Mouse (Mus musculus) neutrophil, adult 5-6 weeks (primary cell): ENCODE results near the gene Kcnd3. TPM values are rescaled to one million over a fixed set of nuclear protein-coding genes. Genes with fewer than 3 reads are reported as not detected.

ENCODE experiments used
- ATAC-seq: fragments of 151-379, 151-347 bp; 2 replicates; pipeline ENCODE4 v1.8.0; 2017; ENCODE audit warnings: mild to moderate bottlenecking, moderate TSS enrichment; ENCODE audit not compliant: insufficient number of reproducible peaks, poor library complexity, low FRiP score, severe bottlenecking; ENCODE audit errors: extremely low read depth
- total RNA-seq: library from RNA; stranded (forward); fragments of 200-1000 nt; gene quantifications from 2 replicates; pipeline ENCODE4 v1.2.3, GENCODE M21; 2017

Gene Kcnd3
- not detected in 2 replicates for total RNA-seq

- no peak for ATAC-seq
Observed at GRCm38 (mm10) chr3:105451627-105452555, at the start of gene Kcnd3. TSS of gene Kcnd3 (plus strand) at chr3:105452330.

- ATAC-seq, result no peak
Observed at GRCm38 (mm10) chr3:105402676-105403075, 49.5 kb upstream of the Kcnd3 start.

GRCm38 (mm10) chr3:105403410-105404076 is 48.6 kb upstream of the Kcnd3 start:
- ATAC-seq, result no peak

GRCm38 (mm10) chr3:105404077-105404446 is 48.1 kb upstream of the Kcnd3 start:
- no peak for ATAC-seq

- ATAC-seq, result no peak
Observed at GRCm38 (mm10) chr3:105405516-105405915, 46.6 kb upstream of the Kcnd3 start.

GRCm38 (mm10) chr3:105406036-105406435 is 46.1 kb upstream of the Kcnd3 start:
- ATAC-seq, result no peak

- ATAC-seq, result no peak
Observed at GRCm38 (mm10) chr3:105408211-105408610, 43.9 kb upstream of the Kcnd3 start.

GRCm38 (mm10) chr3:105410810-105411209 is 41.3 kb upstream of the Kcnd3 start:
- no peak for ATAC-seq

GRCm38 (mm10) chr3:105411776-105412175 is 40.4 kb upstream of the Kcnd3 start:
- no peak for ATAC-seq

- ATAC-seq, result no peak
Observed at GRCm38 (mm10) chr3:105412229-105412628, 39.9 kb upstream of the Kcnd3 start.

GRCm38 (mm10) chr3:105412681-105413080 is 39.4 kb upstream of the Kcnd3 start:
- no peak for ATAC-seq

GRCm38 (mm10) chr3:105418441-105418840 is 33.7 kb upstream of the Kcnd3 start:
- no peak for ATAC-seq

- ATAC-seq, result no peak
Observed at GRCm38 (mm10) chr3:105422391-105422790, 29.7 kb upstream of the Kcnd3 start.

GRCm38 (mm10) chr3:105423427-105423826 is 28.7 kb upstream of the Kcnd3 start:
- ATAC-seq, result no peak

GRCm38 (mm10) chr3:105428586-105428985 is 23.5 kb upstream of the Kcnd3 start:
- no peak for ATAC-seq

GRCm38 (mm10) chr3:105436383-105436782 is 15.7 kb upstream of the Kcnd3 start:
- ATAC-seq, result no peak

- ATAC-seq, result no peak
Observed at GRCm38 (mm10) chr3:105436971-105437370, 15.2 kb upstream of the Kcnd3 start.

- ATAC-seq, result no peak
Observed at GRCm38 (mm10) chr3:105440873-105441495, 11.1 kb upstream of the Kcnd3 start.

GRCm38 (mm10) chr3:105450641-105451470 is 1.3 kb upstream of the Kcnd3 start:
- ATAC-seq, result no peak
